Mouse (Mus musculus): Measurements from ENCODE around the gene Dpep2nb.
"Not testable (repeated sequence)": the region's sequence is repeated elsewhere in the genome, so short reads cannot be mapped to it uniquely, and the experiment has no call there.

Dpep2nb gene

DNA sequence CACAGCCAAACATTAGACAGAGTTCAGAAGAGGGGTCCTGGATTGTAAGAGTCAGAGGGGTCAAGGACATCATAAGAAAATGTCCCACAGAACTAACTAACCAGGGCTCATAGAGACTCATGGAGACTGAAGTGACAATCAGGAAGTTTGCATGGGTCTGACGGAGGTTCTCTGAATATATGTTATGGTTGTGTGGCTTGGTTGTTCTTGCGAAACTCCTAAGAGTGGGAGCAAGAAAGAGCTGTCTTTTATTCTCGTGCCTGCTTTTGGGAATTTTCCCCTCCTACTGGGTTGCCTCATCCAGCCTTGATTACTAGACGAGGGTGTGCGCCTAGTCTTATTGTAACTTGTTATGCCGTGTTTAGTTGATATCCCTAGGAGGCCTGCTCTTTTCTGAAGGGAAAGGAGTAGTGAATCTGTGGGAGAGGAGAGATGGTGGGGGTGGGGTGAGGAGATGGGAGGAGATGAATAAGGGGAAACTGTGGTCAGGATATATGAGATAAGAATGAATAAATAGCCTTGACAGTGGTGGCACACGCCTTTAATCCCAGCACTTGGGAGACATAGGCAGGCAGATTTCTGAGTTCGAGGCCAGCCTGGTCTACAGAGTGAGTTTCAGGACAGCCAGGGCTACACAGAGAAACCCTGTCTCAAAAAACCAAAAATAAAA is 1.1 kb downstream of the Dpep2nb start:
- DNase-seq = no peak

- DNase-seq = no peak
Measured at GRCm38 (mm10) chr8:106001908-106002307, 3.9 kb downstream of the Dpep2nb start.

DNA sequence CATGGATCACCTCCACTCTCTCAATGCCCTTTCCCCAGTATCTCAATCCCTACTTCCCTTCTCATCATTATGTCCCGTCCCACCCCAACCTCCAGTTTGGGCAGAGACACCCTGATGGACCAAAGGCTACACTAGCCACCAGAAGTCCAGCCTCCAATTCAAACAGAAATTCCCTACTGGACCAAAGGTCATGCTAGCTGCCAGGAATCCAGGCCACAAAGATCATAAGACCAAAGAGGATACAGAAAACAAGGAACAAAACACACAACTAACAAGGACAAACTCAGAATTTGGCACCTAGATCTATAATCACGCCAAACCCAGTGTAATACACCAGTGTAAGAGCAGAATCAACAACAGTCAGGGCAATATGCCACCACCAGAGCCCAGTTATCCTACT is 6.8 kb downstream of the Dpep2nb start:
- no peak for DNase-seq

DNA sequence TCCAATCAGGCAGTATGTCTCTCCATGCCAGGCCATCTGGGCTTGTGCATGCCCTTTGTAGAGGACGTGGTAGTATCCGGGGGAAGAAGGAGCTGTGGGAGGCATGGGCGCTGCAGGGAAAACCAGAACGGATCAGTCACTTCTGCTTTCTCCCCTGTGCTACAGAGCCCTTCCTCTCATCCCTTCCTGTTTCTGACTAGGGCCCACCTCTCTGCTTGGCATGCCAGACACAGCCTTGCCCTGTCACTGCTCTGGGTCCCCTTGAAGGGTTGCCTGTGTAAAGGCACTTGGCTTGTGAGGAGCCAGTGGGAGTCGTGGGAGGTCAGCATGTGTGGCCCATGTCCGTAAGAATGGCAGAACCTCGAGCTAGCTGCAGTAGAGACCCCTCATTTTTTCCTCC is 9.4 kb downstream of the Dpep2nb start:
- DNase-seq = peak; percentile 38

- DNase-seq = no peak
Measured at GRCm38 (mm10) chr8:105993226-105993625, 12.5 kb downstream of the Dpep2nb start.

- peak; percentile 69 for DNase-seq
Measured at GRCm38 (mm10) chr8:105992499-105992898, 13.3 kb downstream of the Dpep2nb start.

GRCm38 (mm10) chr8:105991546-105991945 is 14.2 kb downstream of the Dpep2nb start:
- DNase-seq = peak; percentile 64

DNA sequence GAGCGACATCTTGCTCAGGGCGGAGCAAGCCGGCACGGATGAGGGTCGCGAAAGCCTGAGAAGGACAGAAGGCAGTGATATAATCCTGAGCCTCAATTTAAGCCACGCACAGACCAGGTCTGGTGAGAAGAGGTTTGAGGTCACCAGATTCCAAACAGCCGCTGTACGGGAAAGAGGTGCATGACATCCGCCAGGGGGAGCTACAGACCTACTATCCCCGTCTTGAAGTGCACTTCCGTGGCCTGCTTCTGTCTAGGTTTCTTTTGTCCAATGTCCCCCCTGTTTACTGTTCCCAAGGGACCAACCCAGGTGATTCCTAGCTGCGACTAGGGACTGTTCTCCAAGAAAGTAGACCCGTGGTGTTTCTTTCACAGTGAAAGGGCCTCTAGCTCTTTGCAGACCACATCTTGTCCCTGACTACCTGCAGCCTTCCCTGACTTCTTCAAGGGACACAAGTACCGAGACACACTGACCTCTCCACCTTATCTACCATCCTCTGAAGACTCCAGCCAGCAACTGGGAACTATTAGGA is 14.9 kb downstream of the Dpep2nb start, which contains the start of gene Dus2:
Gene Dus2, plus strand, starts transcription at position 482 of the 532 bp plus-strand sequence.
- DNase-seq = peak; percentile 89

DNA sequence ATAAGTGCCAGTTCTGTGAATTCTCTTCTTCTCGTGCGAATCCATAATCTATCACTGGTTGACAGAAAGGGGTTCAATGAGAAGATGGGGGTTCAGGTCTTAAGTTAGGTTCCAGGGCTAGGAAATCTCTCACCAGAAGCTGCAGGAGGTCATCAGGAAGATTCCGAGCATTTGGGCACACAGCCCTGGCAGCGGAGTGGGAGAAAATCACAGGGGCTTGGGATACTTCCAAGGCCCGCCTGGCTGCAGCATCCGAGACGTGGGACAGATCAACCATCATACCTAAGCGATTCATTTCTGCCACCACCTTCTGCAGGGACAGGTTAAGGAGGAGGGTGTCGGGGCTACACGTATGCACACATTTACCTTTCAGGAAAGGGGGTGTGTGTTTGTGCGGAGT is 17.2 kb downstream of the Dpep2nb start:
- no peak for DNase-seq

GRCm38 (mm10) chr8:105983406-105983805 is 22.4 kb downstream of the Dpep2nb start:
- not testable (repeated sequence) for DNase-seq

DNA sequence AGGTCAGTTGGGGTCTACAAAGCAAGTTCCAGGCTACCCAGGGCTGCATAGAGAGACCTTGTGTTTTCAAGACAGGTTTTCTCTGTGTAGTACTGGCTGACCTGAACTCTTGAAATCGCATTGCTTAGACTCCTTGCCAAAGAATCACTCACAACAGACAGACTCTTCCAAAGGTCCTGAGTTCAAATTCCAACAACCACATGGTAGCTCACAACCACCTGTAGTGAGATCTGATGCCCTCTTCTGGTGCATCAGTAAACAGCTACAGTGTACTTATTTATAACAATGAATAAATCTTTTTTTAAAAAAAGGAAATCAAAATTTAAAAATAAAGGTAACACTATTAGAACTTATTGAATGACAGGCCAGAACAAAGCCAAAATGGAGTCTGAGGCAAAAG is 24.6 kb downstream of the Dpep2nb start:
- DNase-seq = no peak

DNA sequence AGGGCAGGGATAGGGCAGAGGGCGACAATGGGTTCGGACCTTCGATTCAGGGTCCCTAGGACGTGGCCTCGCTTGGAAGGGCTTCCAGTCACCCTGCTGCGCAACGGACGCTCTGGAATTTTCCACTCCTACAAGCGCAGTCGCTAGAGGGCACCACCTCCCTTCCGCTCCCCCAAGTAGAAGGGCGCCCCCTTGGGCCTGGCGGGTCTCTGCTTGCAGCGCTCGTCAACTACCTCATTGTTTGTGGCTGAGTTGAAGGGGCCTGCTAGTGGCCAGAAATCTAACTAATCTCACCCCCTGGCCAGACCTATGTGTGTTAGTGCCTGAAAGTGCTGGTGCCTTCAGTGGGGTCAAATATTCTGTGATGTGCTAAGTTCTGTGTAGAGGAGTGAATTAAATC is 26.4 kb downstream of the Dpep2nb start, which contains the start of gene Dpep3:
Gene Dpep3, minus strand, starts transcription at position 105 of the 400 bp plus-strand sequence.
- no peak for DNase-seq

GRCm38 (mm10) chr8:105975363-105975762 is 30.4 kb downstream of the Dpep2nb start:
- DNase-seq = no peak

- DNase-seq = no peak
Measured at GRCm38 (mm10) chr8:105971019-105971720, 34.6 kb downstream of the Dpep2nb start.

DNA sequence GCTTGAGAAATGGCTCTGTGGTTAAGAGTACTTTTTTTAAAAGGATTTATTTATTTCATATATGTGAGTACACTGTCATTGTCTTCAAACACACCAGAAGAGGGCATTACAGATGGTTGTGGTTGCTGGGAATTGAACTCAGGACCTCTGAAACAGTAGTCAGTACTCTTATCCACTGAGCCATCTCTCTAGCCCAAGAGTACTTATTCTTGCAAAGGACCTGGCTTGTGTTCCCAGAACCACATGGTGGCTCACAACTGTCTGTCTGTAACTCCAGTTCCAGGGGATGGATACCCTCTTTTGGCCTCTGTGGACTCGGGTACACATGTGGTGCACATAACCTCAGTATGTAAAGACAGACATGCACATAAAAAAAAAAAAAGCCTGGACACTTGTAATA is 36.4 kb downstream of the Dpep2nb start:
- DNase-seq = no peak

- peak; percentile 27 for DNase-seq
Measured at GRCm38 (mm10) chr8:105966692-105967311, 39.0 kb downstream of the Dpep2nb start.

GRCm38 (mm10) chr8:105965905-105966341 is 39.9 kb downstream of the Dpep2nb start, which contains the start of gene Slc12a4:
Slc12a4 (minus strand) TSS chr8:105966097.
- DNase-seq = peak; percentile 84

DNA sequence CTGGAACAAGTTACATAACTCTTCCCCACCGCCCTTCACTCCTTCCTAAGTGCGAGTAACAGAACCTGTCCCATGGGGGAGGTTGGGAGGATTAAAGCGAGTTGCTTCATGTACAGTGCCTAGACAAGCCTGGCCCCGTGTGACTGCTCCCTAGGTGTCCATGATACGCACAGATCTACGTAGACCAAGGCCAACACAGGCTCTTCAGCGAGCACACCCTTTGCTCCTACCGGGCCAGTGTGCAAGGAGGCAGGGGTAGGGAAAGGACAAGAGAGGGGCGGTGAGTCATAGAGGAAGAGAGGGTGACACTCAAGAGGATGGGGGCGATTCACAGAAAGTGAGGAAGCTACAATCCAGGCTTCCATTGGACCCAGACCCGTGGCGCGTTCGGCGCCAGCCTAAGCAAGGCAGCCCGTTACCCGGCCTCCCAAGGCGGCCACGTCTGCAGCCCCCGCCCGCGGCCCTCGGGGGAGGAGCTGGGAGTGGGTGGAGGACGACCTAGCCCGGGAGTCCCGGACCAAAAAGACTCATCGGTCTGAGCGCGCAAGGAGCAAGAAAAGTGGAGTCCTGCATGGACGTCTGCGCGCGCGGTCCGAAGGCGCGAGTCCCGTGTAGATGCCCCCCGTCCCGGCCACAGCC is 40.4 kb downstream of the Dpep2nb start:
- peak; percentile 56 for DNase-seq

GRCm38 (mm10) chr8:105964506-105965265 is 41.1 kb downstream of the Dpep2nb start:
- DNase-seq = no peak

DNA sequence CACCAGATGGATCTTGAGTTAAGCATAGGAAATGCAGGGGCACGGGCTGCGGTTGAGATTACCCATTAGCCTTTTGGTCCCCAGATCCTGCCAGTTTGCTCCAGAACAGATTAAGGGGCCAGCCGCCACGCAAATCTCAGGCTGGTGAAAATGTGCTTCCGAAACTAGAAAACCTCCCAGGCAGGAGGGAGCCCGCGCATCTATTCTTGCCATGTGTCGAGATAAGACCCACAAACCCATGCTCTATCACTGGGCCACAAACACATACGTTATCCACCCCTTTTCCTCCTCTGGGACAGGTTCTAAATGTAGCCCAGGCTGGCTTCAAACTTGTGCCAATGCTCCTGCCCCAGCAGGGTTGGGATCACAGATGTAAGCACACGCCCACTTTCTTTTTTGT is 44.2 kb downstream of the Dpep2nb start:
- no peak for DNase-seq

- no peak for DNase-seq
Measured at GRCm38 (mm10) chr8:105961101-105961500, 44.7 kb downstream of the Dpep2nb start.

DNA sequence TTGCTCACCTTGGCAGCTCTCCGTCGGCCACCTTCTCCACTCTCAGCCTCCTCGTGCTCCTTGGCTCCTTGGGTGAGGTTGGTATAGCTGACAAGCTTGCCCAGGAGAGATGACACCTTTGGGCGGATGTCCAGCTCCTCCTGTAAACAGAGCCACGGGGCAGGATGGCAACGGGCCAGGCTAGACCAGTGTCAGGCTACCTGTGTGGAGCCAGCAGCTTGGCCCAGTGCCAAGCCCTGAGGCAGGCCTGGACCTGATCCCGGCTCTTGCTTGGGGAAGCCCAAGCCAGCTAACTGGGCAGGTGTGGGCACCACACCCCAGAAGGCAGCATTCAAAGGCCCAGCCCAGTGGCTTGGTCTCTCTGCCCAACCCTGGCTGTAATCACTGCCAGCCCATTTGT is 46.4 kb downstream of the Dpep2nb start:
- DNase-seq = peak; percentile 61
